Mouse (Mus musculus) hindbrain, embryonic 11.5 days (tissue): ENCODE data around the gene Hus1b. TPM values are rescaled to one million over a fixed set of nuclear protein-coding genes. Genes with fewer than 3 reads are reported as not detected.

Experiments
- ATAC-seq: fragments of 200-750 bp; cut with Nextera tagmentation; 2 replicates; pipeline ENCODE4 v1.8.0; 2017; ENCODE audit warnings: mild to moderate bottlenecking, moderate TSS enrichment, moderate library complexity; ENCODE audit not compliant: low FRiP score
- DNase-seq: peaks from one replicate; pipeline ENCODE4 v3.0.0-alpha.2; 2015; ENCODE audit warnings: low spot score
- H3K27ac ChIP-seq: fragments of 300-500 bp; sonication (generic); 2 replicates; pipeline ENCODE4 v1.5.1; 2014; ENCODE audit warnings: mild to moderate bottlenecking, low read depth, low read length
- H3K27me3 ChIP-seq: fragments of 300-500 bp; sonication (generic); 2 replicates; pipeline ENCODE4 v1.6.1; 2014; ENCODE audit warnings: mild to moderate bottlenecking, low read length, moderate library complexity, mixed read lengths; ENCODE audit not compliant: control insufficient read depth, insufficient read depth
- H3K36me3 ChIP-seq: fragments of 300-500 bp; sonication (generic); 2 replicates; pipeline ENCODE4 v1.6.1; 2014; ENCODE audit warnings: mild to moderate bottlenecking, low read length, moderate library complexity, mixed read lengths; ENCODE audit not compliant: control insufficient read depth, insufficient read depth
- H3K4me1 ChIP-seq: fragments of 300-500 bp; sonication (generic); replicated peaks from 2 replicates; pipeline ENCODE4 v1.6.1; 2014; ENCODE audit warnings: low read length, mixed read lengths; ENCODE audit not compliant: control insufficient read depth, insufficient read depth
- H3K4me2 ChIP-seq: fragments of 300-500 bp; sonication (generic); replicated peaks from 2 replicates; pipeline ENCODE4 v1.6.1; 2014; ENCODE audit warnings: mild to moderate bottlenecking, low read depth, low read length
- H3K4me3 ChIP-seq: fragments of 300-500 bp; sonication (generic); 2 replicates; pipeline ENCODE4 v1.5.1; 2014; ENCODE audit warnings: low read depth, low read length
- H3K9ac ChIP-seq: fragments of 300-500 bp; sonication (generic); 2 replicates; pipeline ENCODE4 v1.6.1; 2014; ENCODE audit warnings: low read depth, low read length
- H3K9me3 ChIP-seq: fragments of 300-500 bp; sonication (generic); 2 replicates; pipeline ENCODE4 v1.6.1; 2016; ENCODE audit warnings: low read length; ENCODE audit not compliant: control insufficient read depth
- WGBS: fragments of 180-500 bp; shearing (Covaris S2); extraction: QIAGEN DNeasy Blood & Tissue Kit; methylation state at CpG from one replicate; pipeline ENCODE4 v1.1.7; 2014; 5-methylcytosine and 5-hydroxymethylcytosine counted together
- polyA plus RNA-seq: library from polyadenylated mRNA; unstranded; fragments of >200 nt; fragmentation: Nextera tagmentation; extraction: Ambion mirVana; gene quantifications from 2 replicates; pipeline ENCODE4 v1.2.1, GENCODE M21; 2014

The Hus1b gene
- polyA plus RNA-seq, 1 experiment from 2014 or later: not detected

GRCm38 (mm10) chr13:30985275-30985597 lies 37.7 kb upstream of the Hus1b start:
- Histone ChIP-seq H3K27me3 (no peaks in the 10 kb centered on the region; the same call in 1 of the 2 replicates), H3K27ac (no peak overlapping the region), H3K4me1 (no peaks in the 10 kb centered on the region), H3K4me3 (peak overlapping the region; percentile 29), H3K9ac (no peak overlapping the region; the same call in 1 of the 2 replicates), H3K36me3 (no peaks in the 10 kb centered on the region), H3K9me3 (no peaks in the 10 kb centered on the region), H3K4me2 (peak overlapping the region; percentile 60)
- peak; percentile 6; the same call in 1 of the 2 replicates for ATAC-seq
- WGBS: 25% methylated on average over 13 of the region's 13 CpGs
- no peak for DNase-seq

GRCm38 (mm10) chr13:30981666-30982065 lies 34.1 kb upstream of the Hus1b start:
- DNase-seq (peak; percentile 46), ATAC-seq (no peak)
- Histone ChIP-seq H3K27me3 (no peaks in the 10 kb centered on the region; the same call in 1 of the 2 replicates), H3K27ac (no peak overlapping the region), H3K4me3 (no peak overlapping the region), H3K9ac (no peak overlapping the region), H3K36me3 (no peaks in the 10 kb centered on the region), H3K4me2 (no peak overlapping the region), H3K4me1 (no peaks in the 10 kb centered on the region), H3K9me3 (no peaks in the 10 kb centered on the region)
- 64% methylated on average over 1 of the region's 1 CpGs for WGBS

GRCm38 (mm10) chr13:30978224-30978623 lies 30.7 kb upstream of the Hus1b start:
- DNase-seq: no peak
- H3K9ac ChIP-seq: no peak overlapping the region
- H3K4me1 ChIP-seq: 0 out of 2 replicates have a peak, but pooled peaks cover 2% of the 10 kb centered on the region
- H3K9me3 ChIP-seq: no peaks in the 10 kb centered on the region
- no peak overlapping the region for H3K4me3 ChIP-seq
- WGBS: 78% methylated on average over 4 of the region's 4 CpGs
- no peak overlapping the region for H3K4me2 ChIP-seq
- H3K27ac ChIP-seq: no peak overlapping the region
- no peaks in the 10 kb centered on the region for H3K27me3 ChIP-seq
- no peaks in the 10 kb centered on the region for H3K36me3 ChIP-seq
- no peak for ATAC-seq

- no peak for DNase-seq
- Histone ChIP-seq H3K4me1 (0 out of 2 replicates have a peak, but pooled peaks cover 2% of the 10 kb centered on the region), H3K27ac (no peak overlapping the region), H3K27me3 (no peaks in the 10 kb centered on the region), H3K9me3 (no peaks in the 10 kb centered on the region), H3K9ac (no peak overlapping the region), H3K4me3 (no peak overlapping the region), H3K4me2 (no peak overlapping the region), H3K36me3 (no peaks in the 10 kb centered on the region)
- WGBS: 66% methylated on average over 8 of the region's 8 CpGs
- ATAC-seq: no peak
Measured at GRCm38 (mm10) chr13:30976536-30977084, 29.1 kb upstream of the Hus1b start.

GRCm38 (mm10) chr13:30974247-30974630 lies 26.7 kb upstream of the Hus1b start:
- WGBS: 17% methylated on average over 5 of the region's 5 CpGs
- no peaks in the 10 kb centered on the region for H3K36me3 ChIP-seq
- peak overlapping the region; percentile 86 for H3K4me3 ChIP-seq
- H3K4me2 ChIP-seq: peak overlapping the region; percentile 41
- DNase-seq (no peak), ATAC-seq (peak; percentile 76)
- no peaks in the 10 kb centered on the region for H3K9me3 ChIP-seq
- no peaks in the 10 kb centered on the region for H3K27me3 ChIP-seq
- H3K4me1 ChIP-seq: 0 out of 2 replicates have a peak, but pooled peaks cover 2% of the 10 kb centered on the region
- H3K27ac ChIP-seq: no peak overlapping the region
- peak overlapping the region; percentile 70 for H3K9ac ChIP-seq

GRCm38 (mm10) chr13:30973501-30974246 lies 26.1 kb upstream of the Hus1b start, which contains the start of the genes Exoc2 and Gm5447:
Gene Exoc2, minus strand, starts transcription at chr13:30974093.
Gene Gm5447, plus strand, starts transcription at chr13:30974204.
- peak within 1 kb of the TSS; percentile 49 for H3K27ac ChIP-seq
- H3K9me3 ChIP-seq: no peaks in the 10 kb centered on the region
- no peaks in the 10 kb centered on the region for H3K36me3 ChIP-seq
- H3K27me3 ChIP-seq: no peaks in the 10 kb centered on the region
- WGBS: under 1% methylated on average over 54 of the region's 54 CpGs
- peak within 1 kb of the TSS; percentile 86 for H3K4me3 ChIP-seq
- H3K9ac ChIP-seq: peak within 1 kb of the TSS; percentile 70
- H3K4me2 ChIP-seq: peak within 1 kb of the TSS; percentile 41
- ATAC-seq (peak; percentile 98), DNase-seq (peak; percentile 92)
- H3K4me1 ChIP-seq: 0 out of 2 replicates have a peak, but pooled peaks cover 2% of the 10 kb centered on the region

GRCm38 (mm10) chr13:30972102-30972501 lies 24.5 kb upstream of the Hus1b start:
- 96% methylated on average over 2 of the region's 2 CpGs for WGBS
- Histone ChIP-seq H3K4me2 (no peak overlapping the region), H3K27me3 (no peaks in the 10 kb centered on the region), H3K4me1 (0 out of 2 replicates have a peak, but pooled peaks cover 2% of the 10 kb centered on the region), H3K36me3 (no peaks in the 10 kb centered on the region), H3K9me3 (no peaks in the 10 kb centered on the region), H3K9ac (no peak overlapping the region), H3K4me3 (no peak overlapping the region), H3K27ac (no peak overlapping the region)
- ATAC-seq: no peak
- no peak for DNase-seq

- no peaks in the 10 kb centered on the region for H3K9me3 ChIP-seq
- peaks cover 2% of the 10 kb centered on the region; the same call in 1 of the 2 replicates for H3K4me1 ChIP-seq
- no peak overlapping the region for H3K27ac ChIP-seq
- H3K9ac ChIP-seq: no peak overlapping the region
- H3K36me3 ChIP-seq: no peaks in the 10 kb centered on the region
- H3K4me2 ChIP-seq: no peak overlapping the region
- DNase-seq (no peak), ATAC-seq (no peak)
- no peak overlapping the region for H3K4me3 ChIP-seq
- 90% methylated on average over 3 of the region's 3 CpGs for WGBS
- no peaks in the 10 kb centered on the region for H3K27me3 ChIP-seq
Measured at GRCm38 (mm10) chr13:30971047-30971446, 23.5 kb upstream of the Hus1b start.
